Mouse (Mus musculus) hindbrain, embryonic 14.5 days (tissue): ENCODE measurements at regions not wholly inside any gene's neighbourhood (a gene's known extent, or its start where the extent isn't known, plus 50 kb on each side); places are given as distances from the start of the nearest gene placed in this dataset.

Experiments
- ATAC-seq: fragments of 200-750 bp; cut with Nextera tagmentation; 2 replicates; pipeline ENCODE4 v1.8.0; 2017; ENCODE audit warnings: moderate number of reproducible peaks, mild to moderate bottlenecking, moderate TSS enrichment, moderate library complexity; ENCODE audit not compliant: low FRiP score
- DNase-seq: peaks from one replicate; pipeline ENCODE4 v3.0.0-alpha.2; 2015; ENCODE audit warnings: low spot score
- H3K27ac ChIP-seq: fragments of 300-500 bp; sonication (generic); 2 replicates; pipeline ENCODE4 v1.5.1; 2014; ENCODE audit warnings: mild to moderate bottlenecking, moderate library complexity
- H3K27me3 ChIP-seq: fragments of 300-500 bp; sonication (generic); 2 replicates; pipeline ENCODE4 v1.6.1; 2014; ENCODE audit warnings: mild to moderate bottlenecking, low read length, mixed read lengths; ENCODE audit not compliant: control insufficient read depth, insufficient read depth
- H3K36me3 ChIP-seq: fragments of 300-500 bp; sonication (generic); replicated peaks from 2 replicates; pipeline ENCODE4 v1.6.1; 2014; ENCODE audit not compliant: control insufficient read depth, insufficient read depth
- H3K4me1 ChIP-seq: fragments of 300-500 bp; sonication (generic); replicated peaks from 2 replicates; pipeline ENCODE4 v1.6.1; 2014; ENCODE audit warnings: antibody characterized with exemption, low read length, mixed read lengths; ENCODE audit not compliant: control insufficient read depth, insufficient read depth
- H3K4me2 ChIP-seq: fragments of 300-500 bp; sonication (generic); replicated peaks from 2 replicates; pipeline ENCODE4 v1.6.1; 2014; ENCODE audit warnings: mild to moderate bottlenecking, moderate library complexity
- H3K4me3 ChIP-seq: fragments of 300-500 bp; sonication (generic); replicated peaks from 2 replicates; pipeline ENCODE4 v1.5.1; 2014; ENCODE audit warnings: mild to moderate bottlenecking, low read length
- H3K9ac ChIP-seq: fragments of 300-500 bp; sonication (generic); 2 replicates; pipeline ENCODE4 v1.6.1; 2014
- H3K9me3 ChIP-seq: fragments of 300-500 bp; sonication (generic); 2 replicates; pipeline ENCODE4 v1.6.1; 2016; ENCODE audit warnings: low read length; ENCODE audit not compliant: control insufficient read depth
- WGBS: fragments of 180-500 bp; shearing (Covaris S2); extraction: QIAGEN DNeasy Blood & Tissue Kit; methylation state at CpG from one replicate; pipeline ENCODE4 v1.1.7; 2014; 5-methylcytosine and 5-hydroxymethylcytosine counted together

- DNase-seq: no peak
- no peaks in the 10 kb centered on the region for H3K27me3 ChIP-seq
- no peaks in the 10 kb centered on the region for H3K4me1 ChIP-seq
- H3K4me2 ChIP-seq: no peak overlapping the region
- ATAC-seq: no peak
- H3K36me3 ChIP-seq: no peaks in the 10 kb centered on the region
- no peak overlapping the region for H3K9ac ChIP-seq
- H3K4me3 ChIP-seq: no peak overlapping the region
- no peak overlapping the region for H3K27ac ChIP-seq
- WGBS: 51% methylated on average over 4 of the region's 4 CpGs
- H3K9me3 ChIP-seq: no peaks in the 10 kb centered on the region
Observed at GRCm38 (mm10) chr16:5713476-5713875, 171.7 kb upstream of the Rbfox1 start.

GRCm38 (mm10) chr16:5709831-5710230 lies 175.3 kb upstream of the Rbfox1 start:
- no peak for ATAC-seq
- no peaks in the 10 kb centered on the region for H3K27me3 ChIP-seq
- H3K4me3 ChIP-seq: no peak overlapping the region
- no peak for DNase-seq
- H3K4me2 ChIP-seq: no peak overlapping the region
- H3K36me3 ChIP-seq: no peaks in the 10 kb centered on the region
- H3K9me3 ChIP-seq: no peaks in the 10 kb centered on the region
- 53% methylated on average over 5 of the region's 5 CpGs for WGBS
- H3K27ac ChIP-seq: 0 out of 2 replicates have a peak overlapping the region, but pooled peaks have one; percentile 22
- no peak overlapping the region for H3K9ac ChIP-seq
- H3K4me1 ChIP-seq: no peaks in the 10 kb centered on the region

- no peaks in the 10 kb centered on the region for H3K4me1 ChIP-seq
- H3K4me3 ChIP-seq: no peak overlapping the region
- no peaks in the 10 kb centered on the region for H3K9me3 ChIP-seq
- H3K27me3 ChIP-seq: no peaks in the 10 kb centered on the region
- H3K36me3 ChIP-seq: no peaks in the 10 kb centered on the region
- 52% methylated on average over 9 of the region's 9 CpGs for WGBS
- peak; percentile 57 for DNase-seq
- peak overlapping the region; percentile 55; the same call in 1 of the 2 replicates for H3K27ac ChIP-seq
- ATAC-seq: no peak
- no peak overlapping the region for H3K9ac ChIP-seq
- H3K4me2 ChIP-seq: no peak overlapping the region
Observed at GRCm38 (mm10) chr16:5700731-5701255, 184.4 kb upstream of the Rbfox1 start.

- DNase-seq: peak; percentile 27
- Histone ChIP-seq H3K36me3 (no peaks in the 10 kb centered on the region), H3K27me3 (no peaks in the 10 kb centered on the region), H3K4me2 (no peak overlapping the region), H3K9me3 (no peaks in the 10 kb centered on the region), H3K9ac (no peak overlapping the region), H3K27ac (no peak overlapping the region), H3K4me1 (no peaks in the 10 kb centered on the region), H3K4me3 (no peak overlapping the region)
- WGBS: 82% methylated on average over 3 of the region's 3 CpGs
- ATAC-seq: no peak
Observed at GRCm38 (mm10) chr16:5688322-5688721, 196.8 kb upstream of the Rbfox1 start.

GRCm38 (mm10) chr16:5673372-5673960 lies 211.7 kb upstream of the Rbfox1 start:
- ATAC-seq: no peak
- no peak overlapping the region for H3K9ac ChIP-seq
- H3K36me3 ChIP-seq: no peaks in the 10 kb centered on the region
- H3K27ac ChIP-seq: no peak overlapping the region
- no peak overlapping the region for H3K4me3 ChIP-seq
- H3K4me2 ChIP-seq: no peak overlapping the region
- WGBS: 81% methylated on average over 6 of the region's 6 CpGs
- H3K27me3 ChIP-seq: no peaks in the 10 kb centered on the region
- no peak for DNase-seq
- no peaks in the 10 kb centered on the region for H3K9me3 ChIP-seq
- peaks cover 3% of the 10 kb centered on the region; the same call in 1 of the 2 replicates for H3K4me1 ChIP-seq

- no peak for DNase-seq
- Histone ChIP-seq H3K27me3 (no peaks in the 10 kb centered on the region), H3K36me3 (no peaks in the 10 kb centered on the region), H3K4me2 (no peak overlapping the region), H3K4me3 (no peak overlapping the region), H3K9me3 (no peaks in the 10 kb centered on the region), H3K9ac (no peak overlapping the region), H3K27ac (no peak overlapping the region), H3K4me1 (peaks cover 3% of the 10 kb centered on the region; the same call in 1 of the 2 replicates)
- ATAC-seq: no peak
- 62% methylated on average over 4 of the region's 4 CpGs for WGBS
Observed at GRCm38 (mm10) chr16:5672871-5673270, 212.3 kb upstream of the Rbfox1 start.

- no peaks in the 10 kb centered on the region for H3K36me3 ChIP-seq
- no peak overlapping the region for H3K4me2 ChIP-seq
- H3K27ac ChIP-seq: no peak overlapping the region
- 49% methylated on average over 4 of the region's 4 CpGs for WGBS
- no peak overlapping the region for H3K4me3 ChIP-seq
- ATAC-seq (no peak), DNase-seq (no peak)
- H3K9me3 ChIP-seq: no peaks in the 10 kb centered on the region
- H3K9ac ChIP-seq: no peak overlapping the region
- H3K27me3 ChIP-seq: no peaks in the 10 kb centered on the region
- peaks cover 3% of the 10 kb centered on the region; the same call in 1 of the 2 replicates for H3K4me1 ChIP-seq
Observed at GRCm38 (mm10) chr16:5668403-5668967, 216.7 kb upstream of the Rbfox1 start.

GRCm38 (mm10) chr16:5661918-5662317 lies 223.2 kb upstream of the Rbfox1 start:
- H3K9ac ChIP-seq: no peak overlapping the region
- no peaks in the 10 kb centered on the region for H3K27me3 ChIP-seq
- no peaks in the 10 kb centered on the region for H3K4me1 ChIP-seq
- no peak for DNase-seq
- H3K9me3 ChIP-seq: no peaks in the 10 kb centered on the region
- H3K4me2 ChIP-seq: no peak overlapping the region
- no peak overlapping the region for H3K27ac ChIP-seq
- H3K4me3 ChIP-seq: no peak overlapping the region
- no peak for ATAC-seq
- WGBS: 72% methylated on average over 5 of the region's 5 CpGs
- H3K36me3 ChIP-seq: no peaks in the 10 kb centered on the region

GRCm38 (mm10) chr16:5651551-5651950 lies 233.6 kb upstream of the Rbfox1 start:
- ATAC-seq (no peak), DNase-seq (no peak)
- no peak overlapping the region for H3K9ac ChIP-seq
- no peaks in the 10 kb centered on the region for H3K4me1 ChIP-seq
- H3K27me3 ChIP-seq: no peaks in the 10 kb centered on the region
- no peak overlapping the region for H3K4me3 ChIP-seq
- no peaks in the 10 kb centered on the region for H3K9me3 ChIP-seq
- H3K36me3 ChIP-seq: no peaks in the 10 kb centered on the region
- WGBS: 85% methylated on average over 1 of the region's 1 CpGs
- no peak overlapping the region for H3K4me2 ChIP-seq
- H3K27ac ChIP-seq: no peak overlapping the region
